Comparison of ENCODE assay signal across 10 mouse cellular contexts in genomic region chr11:55120821-55121271, GRCm38 (mm10). TPM values are rescaled to one million over a fixed set of nuclear protein-coding genes. Genes with fewer than 3 reads are reported as not detected.
DNase-seq lines count a peak whose midpoint lies in the region; ATAC-seq lines count a peak whose summit lies in the region.
"Had no signal": no experiment of that assay in that cellular context is flagged by ENCODE, and none has a peak within 500 bp of the region (broad histone marks: within the 10 kb centered on the region; RNA-seq: fewer than 3 reads in every experiment).

No protein-coding gene starts in this region.

- ATAC-seq in heart, embryonic 16.5 days (replicated peaks; ENCODE audit: extremely low read depth, insufficient read depth, low FRiP score) = peak; percentile 49; the same call in 1 of the 2 replicates
- peak; percentile 38 for ATAC-seq in megakaryocyte, adult 5-6 weeks (ENCODE audit: poor library complexity, severe bottlenecking)

- peak overlapping the region; percentile 65 for H3K27ac ChIP-seq in heart, embryonic 16.5 days (ENCODE audit: low read length)

- H3K4me2 ChIP-seq in heart, embryonic 16.5 days (ENCODE audit: low read depth, low read length) = no peak overlapping the region

- H3K27me3 ChIP-seq in heart, embryonic 16.5 days (ENCODE audit: control insufficient read depth, insufficient read depth, low read length) = no peaks in the 10 kb centered on the region

- no peak overlapping the region for H3K9ac ChIP-seq in heart, embryonic 16.5 days (ENCODE audit: low read length)

- H3K36me3 ChIP-seq in heart, embryonic 16.5 days (ENCODE audit: control insufficient read depth, insufficient read depth) = no peaks in the 10 kb centered on the region

- 75% methylated on average over 8 of the region's 8 CpGs for WGBS in heart, embryonic 16.5 days

- no peaks in the 10 kb centered on the region; the same call in none of the 2 replicates for H3K9me3 ChIP-seq in heart, embryonic 16.5 days (replicated peaks; ENCODE audit: control insufficient read depth, low read length)

- H3K4me3 ChIP-seq in heart, embryonic 16.5 days (ENCODE audit: low read length) = no peak overlapping the region

- H3K4me1 ChIP-seq in heart, embryonic 16.5 days (ENCODE audit: control insufficient read depth, insufficient read depth, low read length) = no peaks in the 10 kb centered on the region

- no peak for DNase-seq in heart, adult 9 months (ENCODE audit: low spot score in 2 of 2)
- DNase-seq in retina, embryonic 14.5 days (ENCODE audit: low spot score) = peak; percentile 3
- no peak for DNase-seq in retina, postnatal 1 day
- DNase-seq in thymus, postnatal 25 days = peak; percentile 86
- DNase-seq in adrenal gland, adult 8-10 months = no peak
- DNase-seq in cerebellum, adult 18-20 months = no peak

RNA-seq across cellular contexts. Expression of gene Gm2a, which starts 22.9 kb away (rescaled TPM):
- 36.7 and 38.5 TPM in 2 replicates for polyA plus RNA-seq in heart, embryonic 16.5 days (2015; fragmentation: Nextera tagmentation; extraction: Ambion mirVana)
- total RNA-seq in megakaryocyte, adult 5-6 weeks (2015) = 242 and 244 TPM in 2 replicates
- 179 and 191 TPM in 2 replicates for total RNA-seq in megakaryocyte, adult 5-6 weeks (2017)
- total RNA-seq in adrenal gland, adult 8-10 months (2022) = 100 to 1,000 TPM; 254 to 285 (median 274) TPM

RNA-seq across cellular contexts. Expression of gene Slc36a3, which starts 30.7 kb away (rescaled TPM):
- not detected in 2 replicates for polyA plus RNA-seq in heart, embryonic 16.5 days (2015; fragmentation: Nextera tagmentation; extraction: Ambion mirVana)
- total RNA-seq in megakaryocyte, adult 5-6 weeks (2015) = 0.07 and 0.09 TPM in 2 replicates
- not detected in 2 replicates for total RNA-seq in megakaryocyte, adult 5-6 weeks (2017)
- not detected for total RNA-seq in adrenal gland, adult 8-10 months (2022)
- total RNA-seq: layer of hippocampus, postnatal 10 days had no signal
- polyA plus RNA-seq: brain, embryonic 14.5 days had no signal

RNA-seq across cellular contexts. Expression of gene Ccdc69, which starts 42.9 kb away (rescaled TPM):
- polyA plus RNA-seq in heart, embryonic 16.5 days (2015; fragmentation: Nextera tagmentation; extraction: Ambion mirVana) = 22.6 and 25.1 TPM in 2 replicates
- 35.5 and 36.2 TPM in 2 replicates for total RNA-seq in megakaryocyte, adult 5-6 weeks (2015)
- 32.6 and 35.6 TPM in 2 replicates for total RNA-seq in megakaryocyte, adult 5-6 weeks (2017)
- total RNA-seq in adrenal gland, adult 8-10 months (2022) = 1 to 10 TPM; 3.9 to 7.5 (median 4.5) TPM

Comparison
In these comparisons a context has a peak if more than half of its experiments do, and no peak if none do; other contexts are left out.
1. DNase-seq: peak in retina, embryonic 14.5 days (single experiment) and thymus, postnatal 25 days (single experiment); none in heart, adult 9 months (0 of 2), retina, postnatal 1 day (single experiment), adrenal gland, adult 8-10 months (single experiment) and cerebellum, adult 18-20 months (0 of 2).